Mouse (Mus musculus): ENCODE measurements around the gene Jagn1. TPM values are rescaled to one million over a fixed set of nuclear protein-coding genes. Genes with fewer than 3 reads are reported as not detected.

Gene Jagn1
- polyA plus RNA-seq, 1 experiment from 2014 or later, result 69.2 TPM

- no peaks in the 10 kb centered on the region for H3K9me3 ChIP-seq (ENCODE audit: control insufficient read depth, low read length)
- no peak for TF ChIP-seq EP300 (optimal IDR thresholded peaks at IDR 0.05)
- TF ChIP-seq CTCF (IDR thresholded peaks at IDR 0.05; ENCODE audit: low read depth), result no peak
- H3K4me1 ChIP-seq (replicated peaks; ENCODE audit: control insufficient read depth, insufficient read depth), result no peaks in the 10 kb centered on the region
- no peak overlapping the region for H3K4me2 ChIP-seq (replicated peaks; ENCODE audit: low read depth)
- no peaks in the 10 kb centered on the region for H3K27me3 ChIP-seq (ENCODE audit: control insufficient read depth, insufficient read depth, low read length)
- ATAC-seq (ENCODE audit: low FRiP score, low TSS enrichment), result 0 out of 2 replicates have a peak, but pooled peaks have one; percentile 4
- H3K9ac ChIP-seq (ENCODE audit: low read length), result no peak overlapping the region
- 88% methylated on average over 16 of the region's 16 CpGs for WGBS
- H3K4me3 ChIP-seq (ENCODE audit: low read depth, low read length), result no peak overlapping the region
- no peak for DNase-seq (ENCODE audit: low spot score)
- no peak overlapping the region for H3K27ac ChIP-seq (replicated peaks)
- no peaks in the 10 kb centered on the region for H3K36me3 ChIP-seq (ENCODE audit: control insufficient read depth, insufficient read depth, low read length)
Measured at GRCm38 (mm10) chr6:113428006-113428405, 14.4 kb upstream of the Jagn1 start.

GRCm38 (mm10) chr6:113429965-113430364 is 12.4 kb upstream of the Jagn1 start:
- Histone ChIP-seq H3K27me3 (ENCODE audit: control insufficient read depth, insufficient read depth, low read length) (no peaks in the 10 kb centered on the region), H3K4me2 (replicated peaks; ENCODE audit: low read depth) (no peak overlapping the region), H3K9me3 (ENCODE audit: control insufficient read depth, low read length) (no peaks in the 10 kb centered on the region), H3K4me3 (ENCODE audit: low read depth, low read length) (no peak overlapping the region), H3K9ac (ENCODE audit: low read length) (no peak overlapping the region), H3K4me1 (replicated peaks; ENCODE audit: control insufficient read depth, insufficient read depth) (no peaks in the 10 kb centered on the region), H3K36me3 (ENCODE audit: control insufficient read depth, insufficient read depth, low read length) (no peaks in the 10 kb centered on the region), H3K27ac (replicated peaks) (no peak overlapping the region)
- TF ChIP-seq CTCF (IDR thresholded peaks at IDR 0.05; ENCODE audit: low read depth) (no peak), EP300 (optimal IDR thresholded peaks at IDR 0.05) (no peak)
- DNase-seq (ENCODE audit: low spot score), result no peak
- ATAC-seq (ENCODE audit: low FRiP score, low TSS enrichment), result no peak
- WGBS, result 69% methylated on average over 3 of the region's 3 CpGs

- H3K4me2 ChIP-seq (replicated peaks; ENCODE audit: low read depth), result no peak overlapping the region
- H3K9ac ChIP-seq (ENCODE audit: low read length), result no peak overlapping the region
- no peaks in the 10 kb centered on the region for H3K27me3 ChIP-seq (ENCODE audit: control insufficient read depth, insufficient read depth, low read length)
- H3K27ac ChIP-seq (replicated peaks), result no peak overlapping the region
- H3K4me1 ChIP-seq (replicated peaks; ENCODE audit: control insufficient read depth, insufficient read depth), result no peaks in the 10 kb centered on the region
- peak; percentile 46 for ATAC-seq (ENCODE audit: low FRiP score, low TSS enrichment)
- 47% methylated on average over 3 of the region's 3 CpGs for WGBS
- H3K4me3 ChIP-seq (ENCODE audit: low read depth, low read length), result no peak overlapping the region
- no peaks in the 10 kb centered on the region for H3K36me3 ChIP-seq (ENCODE audit: control insufficient read depth, insufficient read depth, low read length)
- no peak for TF ChIP-seq CTCF (IDR thresholded peaks at IDR 0.05; ENCODE audit: low read depth)
- no peak for TF ChIP-seq EP300 (optimal IDR thresholded peaks at IDR 0.05)
- no peak for DNase-seq (ENCODE audit: low spot score)
- no peaks in the 10 kb centered on the region for H3K9me3 ChIP-seq (ENCODE audit: control insufficient read depth, low read length)
Measured at GRCm38 (mm10) chr6:113430846-113431245, 11.5 kb upstream of the Jagn1 start.

- no peak overlapping the region for H3K4me3 ChIP-seq (ENCODE audit: low read depth, low read length)
- WGBS, result 50% methylated on average over 3 of the region's 3 CpGs
- no peaks in the 10 kb centered on the region for H3K4me1 ChIP-seq (replicated peaks; ENCODE audit: control insufficient read depth, insufficient read depth)
- DNase-seq (ENCODE audit: low spot score) (no peak), ATAC-seq (ENCODE audit: low FRiP score, low TSS enrichment) (no peak)
- H3K27ac ChIP-seq (replicated peaks), result no peak overlapping the region
- H3K36me3 ChIP-seq (ENCODE audit: control insufficient read depth, insufficient read depth, low read length), result no peaks in the 10 kb centered on the region
- H3K9me3 ChIP-seq (ENCODE audit: control insufficient read depth, low read length), result no peaks in the 10 kb centered on the region
- no peak overlapping the region for H3K4me2 ChIP-seq (replicated peaks; ENCODE audit: low read depth)
- TF ChIP-seq CTCF (IDR thresholded peaks at IDR 0.05; ENCODE audit: low read depth), result no peak
- no peak for TF ChIP-seq EP300 (optimal IDR thresholded peaks at IDR 0.05)
- no peaks in the 10 kb centered on the region for H3K27me3 ChIP-seq (ENCODE audit: control insufficient read depth, insufficient read depth, low read length)
- no peak overlapping the region for H3K9ac ChIP-seq (ENCODE audit: low read length)
Measured at GRCm38 (mm10) chr6:113431801-113432200, 10.6 kb upstream of the Jagn1 start.

GRCm38 (mm10) chr6:113433661-113434060 is 8.7 kb upstream of the Jagn1 start:
- no peak overlapping the region; the same call in 1 of the 2 replicates for H3K4me3 ChIP-seq (ENCODE audit: low read depth, low read length)
- no peaks in the 10 kb centered on the region for H3K4me1 ChIP-seq (replicated peaks; ENCODE audit: control insufficient read depth, insufficient read depth)
- 59% methylated on average over 3 of the region's 3 CpGs for WGBS
- H3K9ac ChIP-seq (ENCODE audit: low read length), result no peak overlapping the region
- H3K27ac ChIP-seq (replicated peaks), result no peak overlapping the region
- no peaks in the 10 kb centered on the region for H3K9me3 ChIP-seq (ENCODE audit: control insufficient read depth, low read length)
- DNase-seq (ENCODE audit: low spot score) (no peak), ATAC-seq (ENCODE audit: low FRiP score, low TSS enrichment) (no peak)
- H3K4me2 ChIP-seq (replicated peaks; ENCODE audit: low read depth), result no peak overlapping the region
- no peaks in the 10 kb centered on the region for H3K36me3 ChIP-seq (ENCODE audit: control insufficient read depth, insufficient read depth, low read length)
- TF ChIP-seq EP300 (optimal IDR thresholded peaks at IDR 0.05) (no peak), CTCF (IDR thresholded peaks at IDR 0.05; ENCODE audit: low read depth) (no peak)
- no peaks in the 10 kb centered on the region for H3K27me3 ChIP-seq (ENCODE audit: control insufficient read depth, insufficient read depth, low read length)

GRCm38 (mm10) chr6:113434691-113435090 is 7.7 kb upstream of the Jagn1 start:
- TF ChIP-seq EP300 (optimal IDR thresholded peaks at IDR 0.05) (no peak), CTCF (IDR thresholded peaks at IDR 0.05; ENCODE audit: low read depth) (peak; percentile 28; the same call in 1 of the 2 replicates)
- WGBS, result 48% methylated on average over 7 of the region's 7 CpGs
- Histone ChIP-seq H3K9ac (ENCODE audit: low read length) (no peak overlapping the region), H3K4me3 (ENCODE audit: low read depth, low read length) (no peak overlapping the region), H3K27ac (replicated peaks) (peak overlapping the region; percentile 79), H3K27me3 (ENCODE audit: control insufficient read depth, insufficient read depth, low read length) (no peaks in the 10 kb centered on the region), H3K36me3 (ENCODE audit: control insufficient read depth, insufficient read depth, low read length) (no peaks in the 10 kb centered on the region), H3K4me1 (replicated peaks; ENCODE audit: control insufficient read depth, insufficient read depth) (no peaks in the 10 kb centered on the region), H3K4me2 (replicated peaks; ENCODE audit: low read depth) (no peak overlapping the region), H3K9me3 (ENCODE audit: control insufficient read depth, low read length) (no peaks in the 10 kb centered on the region)
- DNase-seq (ENCODE audit: low spot score), result peak; percentile 81
- ATAC-seq (ENCODE audit: low FRiP score, low TSS enrichment), result peak; percentile 90
